Mouse (Mus musculus) C2C12 (cell line): Measurements from ENCODE around the gene Ciao2a. TPM values are rescaled to one million over a fixed set of nuclear protein-coding genes. Genes with fewer than 3 reads are reported as not detected.

Source experiments
- H3K27me3 ChIP-seq: one replicate; pipeline ENCODE4 v1.6.1; 2011; ENCODE audit not compliant: control insufficient read depth, insufficient read depth, insufficient read length
- H3K36me3 ChIP-seq: one replicate; pipeline ENCODE4 v1.6.1; 2011; ENCODE audit not compliant: control insufficient read depth, insufficient read depth
- H3K4me3 ChIP-seq: one replicate; pipeline ENCODE4 v1.5.1; 2011; ENCODE audit warnings: mild to moderate bottlenecking, control low read depth; ENCODE audit not compliant: poor library complexity, insufficient read depth, severe bottlenecking
- H3K79me2 ChIP-seq: one replicate; pipeline ENCODE4 v1.6.1; 2011; ENCODE audit not compliant: control insufficient read depth, insufficient read depth
- H3K79me3 ChIP-seq: one replicate; pipeline ENCODE4 v1.6.1; 2011; ENCODE audit warnings: low read depth, control low read depth
- H3ac ChIP-seq: one replicate; pipeline ENCODE3; 2011; ENCODE audit warnings: low read depth; ENCODE audit not compliant: control insufficient read depth, insufficient read length
- CEBPB ChIP-seq: IDR thresholded peaks from one replicate; pipeline ENCODE4 v1.6.1; 2011; ENCODE audit warnings: low read depth, mild to moderate bottlenecking, control low read depth, moderate library complexity
- CTCF ChIP-seq: IDR thresholded peaks from one replicate; pipeline ENCODE4 v1.5.1; 2011; ENCODE audit not compliant: control insufficient read depth, insufficient read depth, insufficient read length
- FOSL1 ChIP-seq: IDR thresholded peaks from one replicate; pipeline ENCODE4 v1.8.0; 2011; ENCODE audit warnings: mild to moderate bottlenecking, low read length; ENCODE audit not compliant: poor library complexity, insufficient read depth, severe bottlenecking
- MAX ChIP-seq: IDR thresholded peaks from one replicate; pipeline ENCODE4 v1.6.1; 2011; ENCODE audit warnings: mild to moderate bottlenecking, control low read depth
- MYOD1 ChIP-seq: IDR thresholded peaks from one replicate; pipeline ENCODE4 v1.6.1; 2011; ENCODE audit warnings: low read depth; ENCODE audit not compliant: control insufficient read depth, insufficient read length
- MYOG ChIP-seq: IDR thresholded peaks from one replicate; pipeline ENCODE4 v1.6.1; 2011; ENCODE audit not compliant: control insufficient read depth, insufficient read length; ENCODE audit errors: extremely low read depth
- USF1 ChIP-seq: IDR thresholded peaks from one replicate; pipeline ENCODE4 v1.6.1; 2011; ENCODE audit warnings: low read depth, mild to moderate bottlenecking, control low read depth, moderate library complexity
- long read RNA-seq, 2 experiments: library from polyadenylated mRNA; unstranded; transcript quantifications; one replicate each; pipeline ENCODE4 v2.0.0; 2019 to 2020
- polyA plus RNA-seq: library from polyadenylated mRNA; unstranded; fragments of >200 nt; fragmentation: generic; extraction: Trizol; gene quantifications from one replicate; pipeline ENCODE4 v1.2.1, GENCODE M21; 2012; ENCODE audit warnings: missing spikeins

Ciao2a gene
- 39.7 TPM for polyA plus RNA-seq
- long read RNA-seq, experiment 1, transcript Ciao2a-201 (5 exons, 1,240 nt) = major isoform, 64 of 71 reads
- long read RNA-seq, experiment 1, partial matches to known transcripts = 3 of 71 reads
- long read RNA-seq, experiment 1, other reads (novel, unspliced or antisense) = 4 of 71 reads
- long read RNA-seq, experiment 2, transcript Ciao2a-201 (5 exons, 1,240 nt) = major isoform, 58 of 69 reads
- long read RNA-seq, experiment 2, partial matches to known transcripts = 0 of 69 reads
- long read RNA-seq, experiment 2, other reads (novel, unspliced or antisense) = 11 of 69 reads

- Histone ChIP-seq H3K79me2 (peaks cover 49% of the 10 kb centered on the region), H3K4me3 (peak within 1 kb of the TSS; percentile 50), H3K36me3 (peaks cover 4% of the 10 kb centered on the region), H3K27me3 (no peaks in the 10 kb centered on the region), H3K79me3 (peaks cover 37% of the 10 kb centered on the region), H3ac (peak within 1 kb of the TSS; percentile 37)
- TF ChIP-seq MYOG = no peak
- TF ChIP-seq CEBPB = no peak
- TF ChIP-seq USF1 = no peak
- TF ChIP-seq MYOD1 = no peak
- TF ChIP-seq MAX = peak; percentile 98
- no peak for TF ChIP-seq CTCF
- no peak for TF ChIP-seq FOSL1
These were observed at the start of gene Ciao2a, which contains the start of gene Snx1 for GRCm38 (mm10) chr9:66126456-66127192. Ciao2a (plus strand) TSS chr9:66126611. Snx1 (minus strand) TSS chr9:66126587.

DNA sequence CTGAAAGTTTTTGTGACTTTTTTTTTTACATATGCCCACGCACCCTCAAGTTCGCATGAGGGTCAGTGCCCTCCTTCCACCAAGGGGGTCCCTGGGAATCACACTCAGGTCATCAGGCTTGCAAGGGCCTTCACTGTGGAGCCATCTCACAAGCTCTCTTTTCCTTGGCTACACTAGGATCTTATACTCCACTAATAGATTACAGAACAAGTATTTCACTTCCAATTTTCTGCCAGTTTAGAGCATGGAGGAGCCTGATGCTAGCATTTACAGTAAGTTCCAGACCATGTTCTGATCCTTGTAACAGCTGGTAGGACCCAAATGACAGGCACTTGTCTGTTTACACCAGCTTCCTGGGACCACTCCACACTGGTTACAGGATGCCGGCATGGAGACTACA, 48.3 kb upstream of the Ciao2a start:
- Histone ChIP-seq H3ac (no peak overlapping the region), H3K4me3 (no peak overlapping the region), H3K79me3 (no peaks in the 10 kb centered on the region), H3K79me2 (no peaks in the 10 kb centered on the region), H3K27me3 (no peaks in the 10 kb centered on the region), H3K36me3 (no peaks in the 10 kb centered on the region)
- TF ChIP-seq MYOD1 (no peak), CEBPB (no peak), MYOG (no peak), MAX (no peak), CTCF (no peak), FOSL1 (no peak), USF1 (no peak)

DNA sequence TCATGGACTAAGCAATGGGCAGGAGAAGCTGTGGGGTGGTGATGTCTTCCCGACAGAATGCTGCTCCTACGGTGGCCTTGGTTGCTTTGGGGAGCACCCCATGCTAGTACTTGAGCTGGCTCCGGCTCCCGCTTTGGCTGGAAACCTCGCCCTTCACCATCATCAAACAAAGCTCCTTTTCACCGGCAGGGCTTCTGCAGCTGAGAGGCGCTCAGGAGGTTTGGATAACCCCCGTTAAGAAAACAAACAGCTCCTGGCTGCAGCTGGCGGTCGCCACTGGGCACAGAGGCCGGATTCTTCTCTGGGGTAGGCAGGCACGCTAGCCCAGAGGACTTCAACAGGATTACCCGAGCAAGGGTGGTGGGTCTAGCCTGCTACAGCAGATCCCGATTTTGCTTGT, 47.9 kb upstream of the Ciao2a start:
- H3K4me3 ChIP-seq = no peak overlapping the region
- TF ChIP-seq CTCF = no peak
- no peak for TF ChIP-seq MYOD1
- no peak for TF ChIP-seq MYOG
- no peak for TF ChIP-seq USF1
- TF ChIP-seq MAX = no peak
- no peak for TF ChIP-seq FOSL1
- H3K27me3 ChIP-seq = no peaks in the 10 kb centered on the region
- H3ac ChIP-seq = no peak overlapping the region
- H3K79me3 ChIP-seq = no peaks in the 10 kb centered on the region
- H3K36me3 ChIP-seq = no peaks in the 10 kb centered on the region
- no peaks in the 10 kb centered on the region for H3K79me2 ChIP-seq

- Histone ChIP-seq H3K79me2 (no peaks in the 10 kb centered on the region), H3K36me3 (no peaks in the 10 kb centered on the region), H3K27me3 (no peaks in the 10 kb centered on the region), H3K4me3 (no peak overlapping the region), H3ac (no peak overlapping the region), H3K79me3 (no peaks in the 10 kb centered on the region)
- TF ChIP-seq MYOG (no peak), FOSL1 (no peak), CTCF (no peak), USF1 (no peak), MAX (no peak), CEBPB (no peak)
These were observed 45.5 kb upstream of the Ciao2a start for GRCm38 (mm10) chr9:66080804-66081459.

DNA sequence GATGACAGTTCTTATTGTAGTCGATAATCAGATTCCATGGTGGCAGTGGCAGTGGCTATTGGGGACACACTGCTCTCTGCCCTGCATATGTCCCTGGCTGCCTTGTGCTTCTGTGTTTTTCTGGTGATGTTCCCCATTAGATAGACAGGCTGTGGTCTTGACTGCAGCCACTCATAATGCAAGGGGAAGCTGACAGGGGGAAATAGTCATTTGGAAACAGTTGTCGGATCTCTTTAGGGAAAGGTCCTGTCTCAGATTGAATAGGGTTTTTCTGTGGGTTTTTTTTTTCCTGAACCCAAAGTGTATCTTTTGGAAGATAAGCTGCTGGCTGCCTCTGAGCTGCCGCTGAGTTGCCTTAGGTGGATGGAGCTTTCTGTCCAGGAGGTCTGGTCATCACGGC, 44.4 kb upstream of the Ciao2a start:
- Histone ChIP-seq H3K36me3 (peaks cover 3% of the 10 kb centered on the region), H3K79me3 (no peaks in the 10 kb centered on the region), H3ac (no peak overlapping the region), H3K4me3 (no peak overlapping the region), H3K27me3 (no peaks in the 10 kb centered on the region), H3K79me2 (no peaks in the 10 kb centered on the region)
- TF ChIP-seq FOSL1 = no peak
- no peak for TF ChIP-seq USF1
- no peak for TF ChIP-seq MYOG
- no peak for TF ChIP-seq CTCF
- TF ChIP-seq CEBPB = no peak
- TF ChIP-seq MAX = no peak
- TF ChIP-seq MYOD1 = no peak

DNA sequence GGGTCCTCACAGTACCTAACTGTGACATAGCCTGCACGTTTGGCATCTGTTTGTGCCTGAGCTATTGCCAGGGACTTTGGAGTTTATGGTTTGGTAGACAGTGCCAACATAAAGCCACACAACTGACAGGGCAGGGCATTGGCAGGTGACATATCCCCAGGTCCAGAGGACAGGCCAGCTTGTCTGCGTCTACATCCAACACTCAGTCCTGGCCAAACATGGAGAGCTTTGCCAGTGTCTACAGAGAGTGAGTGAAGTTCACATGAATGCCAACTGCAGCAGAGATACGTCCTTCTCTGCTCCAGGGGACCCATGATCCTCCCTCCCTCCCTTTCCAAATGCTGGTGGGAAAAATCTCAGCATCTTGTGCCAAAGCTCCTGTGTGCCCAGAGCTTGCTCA, 42.2 kb upstream of the Ciao2a start:
- no peak overlapping the region for H3K4me3 ChIP-seq
- no peaks in the 10 kb centered on the region for H3K27me3 ChIP-seq
- no peaks in the 10 kb centered on the region for H3K79me2 ChIP-seq
- no peak for TF ChIP-seq MYOD1
- no peak for TF ChIP-seq CTCF
- no peak for TF ChIP-seq MAX
- TF ChIP-seq USF1 = no peak
- no peak for TF ChIP-seq CEBPB
- H3K79me3 ChIP-seq = no peaks in the 10 kb centered on the region
- H3K36me3 ChIP-seq = peaks cover 15% of the 10 kb centered on the region
- no peak overlapping the region for H3ac ChIP-seq
